ENCODE assay signal across 11 mouse cellular contexts in genomic region chr17:25643517-25644294, GRCm38 (mm10).
A peak's percentile ranks its signal among the peaks of the same experiment; 100 is the strongest.
DNase-seq lines count a peak whose midpoint lies in the region; ATAC-seq lines count a peak whose summit lies in the region.
"Had no signal": no experiment of that assay in that cellular context is flagged by ENCODE, and none has a peak within 500 bp of the region (broad histone marks: within the 10 kb centered on the region; RNA-seq: fewer than 3 reads in every experiment).

No protein-coding gene starts in this region.

- 0 out of 2 replicates have a peak, but pooled peaks have one; percentile 33 for ATAC-seq in forebrain, embryonic 13.5 days
- peak; percentile 43 for ATAC-seq in midbrain, embryonic 13.5 days

- H3K4me2 ChIP-seq in forebrain, embryonic 13.5 days, result no peak overlapping the region
- no peak overlapping the region for H3K4me2 ChIP-seq in midbrain, embryonic 13.5 days (replicated peaks)
- H3K4me2 ChIP-seq: liver, embryonic 11.5 days had no signal

- 59% methylated on average over 13 of the region's 13 CpGs for WGBS in forebrain, embryonic 13.5 days
- WGBS in midbrain, embryonic 13.5 days, result 52% methylated on average over 13 of the region's 13 CpGs

- H3K9me3 ChIP-seq in forebrain, embryonic 13.5 days (replicated peaks), result no peaks in the 10 kb centered on the region
- H3K9me3 ChIP-seq in midbrain, embryonic 13.5 days, result no peaks in the 10 kb centered on the region
- H3K9me3 ChIP-seq: G1E had no signal

- H3K36me3 ChIP-seq in forebrain, embryonic 13.5 days (ENCODE audit: poor library complexity, severe bottlenecking), result no peaks in the 10 kb centered on the region
- peaks cover 11% of the 10 kb centered on the region; the same call in 1 of the 2 replicates for H3K36me3 ChIP-seq in midbrain, embryonic 13.5 days

- no peak overlapping the region for H3K4me3 ChIP-seq in forebrain, embryonic 13.5 days
- no peak overlapping the region for H3K4me3 ChIP-seq in midbrain, embryonic 13.5 days (replicated peaks)

- no peak overlapping the region for H3K9ac ChIP-seq in forebrain, embryonic 13.5 days
- H3K9ac ChIP-seq in midbrain, embryonic 13.5 days (replicated peaks), result no peak overlapping the region

- intact Hi-C loops in left cerebral cortex, postnatal 4 days (cut with DNase I), result no loop called here

- H3K4me1 ChIP-seq in forebrain, embryonic 13.5 days, result peaks cover 26% of the 10 kb centered on the region
- peaks cover 31% of the 10 kb centered on the region for H3K4me1 ChIP-seq in midbrain, embryonic 13.5 days (replicated peaks)

- peak; percentile 47 for DNase-seq in left cerebral cortex, postnatal 4 days
- no peak for DNase-seq in left cerebral cortex, adult 11 months (ENCODE audit: low spot score)
- DNase-seq in adipocyte (ENCODE audit: low spot score), result peak; percentile 52
- no peak for DNase-seq in right cerebral cortex, postnatal 10 days (ENCODE audit: low spot score in 2 of 2)
- no peak for DNase-seq in cerebellum, adult 11 months
- DNase-seq: kidney, adult 2 months; thymus, postnatal 4 days had no signal

- H3K27ac ChIP-seq in forebrain, embryonic 13.5 days, result 0 out of 2 replicates have a peak overlapping the region, but pooled peaks have one; percentile 5
- H3K27ac ChIP-seq in midbrain, embryonic 13.5 days, result peak overlapping the region; percentile 53

- no peaks in the 10 kb centered on the region for H3K27me3 ChIP-seq in forebrain, embryonic 13.5 days
- no peaks in the 10 kb centered on the region for H3K27me3 ChIP-seq in midbrain, embryonic 13.5 days

Comparison
In these comparisons a context has a peak if more than half of its experiments do, and no peak if none do; other contexts are left out.
1. DNase-seq: peak in left cerebral cortex, postnatal 4 days (single experiment) and adipocyte (single experiment); none in left cerebral cortex, adult 11 months (single experiment), right cerebral cortex, postnatal 10 days (0 of 2) and cerebellum, adult 11 months (single experiment).